Mouse (Mus musculus) CD4-positive naive resting alpha-beta T cell, adult 57 days (primary cell): Measurements from ENCODE around the gene Idh3g. TPM values are rescaled to one million over a fixed set of nuclear protein-coding genes. Genes with fewer than 3 reads are reported as not detected.

ENCODE experiments used
- total RNA-seq: library from RNA; stranded (reverse); gene quantifications from one replicate; pipeline ENCODE4 v1.2.4, GENCODE M21; 2023

Idh3g gene
- 137 TPM for total RNA-seq

DNA sequence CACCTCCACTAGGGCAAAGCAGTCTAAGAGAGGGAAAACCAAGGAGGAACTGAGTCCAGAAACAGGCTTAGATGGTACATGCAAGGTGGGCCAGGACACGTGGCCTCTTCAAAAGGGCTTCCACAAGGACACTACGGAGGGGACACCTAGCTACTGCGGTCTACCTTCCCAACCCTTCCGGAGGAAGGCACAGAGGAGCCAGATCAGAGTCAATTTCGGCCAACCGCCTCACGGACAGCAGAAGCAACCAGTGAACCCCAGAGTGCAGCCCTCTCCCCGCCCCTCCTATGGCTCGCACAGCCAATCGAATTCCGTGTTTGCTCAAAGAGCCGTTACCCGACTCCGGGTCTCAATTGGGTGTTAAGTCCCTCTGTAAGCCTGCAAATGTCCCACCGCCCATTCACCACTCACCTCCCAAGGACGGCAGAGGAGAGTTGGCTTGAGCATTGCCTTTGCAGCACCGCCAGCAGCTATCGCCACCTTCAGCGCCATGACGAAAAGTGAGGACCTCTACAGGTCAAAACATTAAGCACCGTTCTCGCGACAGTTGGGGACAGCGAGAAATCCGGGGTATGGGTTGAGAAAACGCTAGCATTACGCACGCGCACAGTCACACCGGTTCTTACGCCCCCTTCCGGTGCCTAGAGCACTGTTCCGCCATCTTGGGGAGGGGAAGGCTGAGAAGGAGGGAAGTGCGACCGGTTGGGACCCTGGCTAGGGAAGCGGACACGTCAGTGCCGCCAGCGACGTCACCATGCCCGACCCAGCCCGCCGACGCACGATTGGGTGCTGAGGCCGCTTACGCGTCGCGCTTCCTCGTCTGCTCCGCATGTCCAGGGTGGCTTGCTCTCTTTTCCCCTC, at the start of gene Idh3g, which contains the start of gene Ssr4:
Idh3g (minus strand) TSS at position 534 of the 861 bp plus-strand sequence.
Ssr4 (plus strand) TSS at position 665 of the 861 bp plus-strand sequence.

DNA sequence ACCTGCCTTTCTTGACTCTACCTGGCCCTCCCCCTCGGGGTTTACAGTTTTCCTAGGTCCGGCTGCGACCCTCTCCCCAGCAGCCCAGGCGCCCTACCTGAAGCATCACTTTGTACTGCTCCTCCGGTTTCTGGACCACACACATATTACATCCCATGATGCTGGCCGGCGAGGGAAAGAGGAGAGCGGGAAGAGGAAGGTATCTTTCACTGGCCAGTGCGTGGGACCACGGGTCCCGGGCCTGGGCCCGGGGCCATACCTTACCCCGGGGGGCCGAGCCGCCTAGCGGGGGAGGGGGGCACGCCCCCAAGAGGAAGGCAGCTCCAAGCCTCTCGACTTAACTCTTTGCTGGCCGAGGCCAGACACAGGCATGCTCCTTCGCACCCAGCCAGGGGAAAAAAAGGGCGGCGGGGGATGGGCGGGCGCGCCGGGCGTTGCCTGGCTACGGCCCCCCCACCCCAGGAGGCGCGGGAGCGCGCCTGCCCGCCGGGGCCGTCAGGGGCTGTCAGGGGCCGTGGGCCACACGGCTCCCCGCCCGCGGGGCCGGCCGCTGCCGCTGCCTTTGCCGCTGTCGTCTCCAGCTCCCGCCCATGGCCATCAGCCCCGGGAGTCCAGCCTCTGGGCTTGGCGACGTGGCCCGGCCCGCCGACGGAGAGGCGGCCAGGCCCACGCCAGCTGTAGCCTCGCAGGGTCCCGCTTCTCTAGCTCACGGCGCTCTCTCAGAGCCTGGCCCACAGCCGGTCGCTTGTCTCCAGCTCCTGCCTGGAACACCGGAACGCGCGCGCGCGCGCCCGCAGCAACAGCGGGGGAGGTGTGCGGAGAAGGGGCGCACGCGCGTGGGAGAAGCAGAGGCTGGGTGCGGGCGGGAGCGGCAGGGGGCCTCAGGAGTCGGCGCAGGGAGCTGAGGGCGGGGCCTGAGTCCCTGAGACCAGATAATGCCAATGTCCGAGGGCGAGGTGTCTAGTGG, 37.8 kb upstream of the Idh3g start, which contains the start of gene Pdzd4:
Pdzd4 (minus strand) TSS at position 785 of the 967 bp plus-strand sequence.

DNA sequence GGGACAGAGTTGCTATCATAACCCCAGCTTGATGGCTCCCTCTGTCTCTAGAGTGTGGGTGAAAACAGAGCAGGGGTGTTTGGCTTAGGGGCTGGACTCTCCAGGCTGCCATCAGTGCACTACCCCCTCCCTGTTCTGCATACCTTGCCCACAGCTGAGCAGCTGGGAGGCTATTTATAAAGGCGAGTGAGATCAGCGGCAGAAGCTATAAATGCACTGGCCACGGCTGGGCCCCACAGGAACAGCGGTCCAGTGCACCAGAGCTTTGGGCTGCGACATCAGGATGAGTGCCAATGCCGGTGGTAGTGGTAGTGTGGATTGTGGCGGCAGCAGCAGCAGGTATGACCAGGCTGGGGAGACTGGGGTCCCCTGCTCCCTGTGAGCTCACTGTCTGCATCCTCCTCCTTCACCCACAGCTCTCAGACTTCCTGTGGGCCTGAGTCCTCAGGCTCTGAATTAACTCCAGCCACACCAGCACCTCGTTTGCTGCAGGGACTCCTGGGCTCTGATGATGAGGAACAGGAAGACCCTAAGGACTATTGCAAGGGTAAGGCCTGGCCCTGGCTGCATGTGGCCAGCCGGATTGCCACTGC, 12.4 kb downstream of the Idh3g start, which contains the start of gene Srpk3:
Srpk3 (plus strand) TSS at position 238 of the 593 bp plus-strand sequence.

DNA sequence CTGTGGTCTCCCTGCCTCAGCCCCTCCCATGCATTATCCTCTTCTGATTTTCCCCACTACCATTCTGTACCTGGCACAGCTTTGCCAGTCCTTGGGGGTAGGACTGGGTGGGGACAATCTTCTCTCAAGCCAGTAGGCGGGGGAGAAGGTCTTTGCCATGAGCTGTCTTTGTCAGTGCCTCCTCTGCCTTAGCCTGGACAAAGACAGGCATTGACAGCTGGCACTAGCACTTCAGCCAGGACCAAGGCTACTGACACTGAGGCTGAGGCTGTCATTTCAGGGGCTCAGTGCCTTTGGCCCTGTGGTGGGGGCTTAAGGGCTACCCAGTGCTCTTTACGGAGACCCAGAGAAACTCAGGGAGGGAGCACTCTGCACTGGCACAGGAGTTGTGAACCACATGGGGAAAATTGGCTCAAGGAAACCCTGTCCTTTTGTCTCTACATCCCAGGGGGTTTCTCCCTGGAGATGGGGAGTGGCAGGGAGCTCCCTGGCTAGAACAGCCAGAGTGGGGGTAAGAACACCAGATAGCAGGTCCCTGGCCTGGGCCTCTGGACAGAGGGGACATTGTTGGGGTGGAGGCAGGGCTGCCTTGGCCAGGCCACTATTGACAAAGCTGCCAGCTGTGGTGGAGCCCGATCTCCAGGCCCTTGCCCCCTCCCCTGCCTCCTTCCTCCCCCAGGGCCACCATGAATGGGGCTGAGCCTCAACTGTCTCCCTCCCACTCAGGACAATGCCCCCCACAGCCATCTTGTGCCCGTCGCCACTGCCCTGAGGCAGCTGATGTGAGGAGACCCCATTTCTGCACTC, 30.2 kb downstream of the Idh3g start, which contains the start of gene Plxnb3:
Plxnb3 (plus strand) TSS at position 757 of the 807 bp plus-strand sequence.

Other genes starting within 250 kb of the Idh3g start
- gene Dusp9, start 147.5 kb downstream of the Idh3g start, total RNA-seq: 0.27 TPM
- 0.92 TPM for gene Pnck, start 126.8 kb downstream of the Idh3g start, total RNA-seq
- gene Slc6a8, start 113.7 kb downstream of the Idh3g start, total RNA-seq: 1.0 TPM
- 122 TPM for gene Bcap31, start 70.7 kb downstream of the Idh3g start, total RNA-seq
- 39.5 TPM for gene Abcd1, start 70.3 kb downstream of the Idh3g start, total RNA-seq
- not detected for gene Plxnb3, start 29.8 kb downstream of the Idh3g start, total RNA-seq
- 7.0 TPM for gene Srpk3, start 12.5 kb downstream of the Idh3g start, total RNA-seq
- gene Ssr4, start 131 bp upstream of the Idh3g start, total RNA-seq: 106 TPM
- 3.0 TPM for gene Pdzd4, start 38.1 kb upstream of the Idh3g start, total RNA-seq
- gene Avpr2, start 105.2 kb upstream of the Idh3g start, total RNA-seq: not detected
- gene L1cam, start 109.2 kb upstream of the Idh3g start, total RNA-seq: 50.8 TPM
- gene Arhgap4, start 135.0 kb upstream of the Idh3g start, total RNA-seq: 295 TPM
- gene Naa10, start 135.0 kb upstream of the Idh3g start, total RNA-seq: 70.7 TPM
- 5.5 TPM for gene Renbp, start 144.0 kb upstream of the Idh3g start, total RNA-seq
- 84.8 TPM for gene Hcfc1, start 179.5 kb upstream of the Idh3g start, total RNA-seq
- gene Irak1, start 237.0 kb upstream of the Idh3g start, total RNA-seq: 112 TPM